Mouse (Mus musculus) ZHBTc4 (cell line): ENCODE data around the gene C730034F03Rik.
"Not testable (repeated sequence)": the region's sequence is repeated elsewhere in the genome, so short reads cannot be mapped to it uniquely, and the experiment has no call there.

Source experiments
- DNase-seq: peaks from one replicate; pipeline ENCODE4 v3.0.0-alpha.2; 2011; ENCODE audit warnings: low read depth, low spot score

C730034F03Rik gene

GRCm38 (mm10) chr15:89429352-89430221 is at the start of gene C730034F03Rik, which contains the start of the genes Gm44502 and Chkb:
C730034F03Rik (plus strand) TSS chr15:89429589.
Gm44502 (minus strand) TSS chr15:89429696.
Chkb (minus strand) TSS chr15:89429908.
- peak; percentile 95 for DNase-seq

GRCm38 (mm10) chr15:89384617-89385016 is 44.8 kb upstream of the C730034F03Rik start, which contains the start of gene Klhdc7b:
Klhdc7b (plus strand) TSS chr15:89384917.
- no peak for DNase-seq

- DNase-seq: no peak
Observed at GRCm38 (mm10) chr15:89387127-89387526, 42.3 kb upstream of the C730034F03Rik start.

GRCm38 (mm10) chr15:89390081-89390480 is 39.3 kb upstream of the C730034F03Rik start:
- DNase-seq: no peak

DNA sequence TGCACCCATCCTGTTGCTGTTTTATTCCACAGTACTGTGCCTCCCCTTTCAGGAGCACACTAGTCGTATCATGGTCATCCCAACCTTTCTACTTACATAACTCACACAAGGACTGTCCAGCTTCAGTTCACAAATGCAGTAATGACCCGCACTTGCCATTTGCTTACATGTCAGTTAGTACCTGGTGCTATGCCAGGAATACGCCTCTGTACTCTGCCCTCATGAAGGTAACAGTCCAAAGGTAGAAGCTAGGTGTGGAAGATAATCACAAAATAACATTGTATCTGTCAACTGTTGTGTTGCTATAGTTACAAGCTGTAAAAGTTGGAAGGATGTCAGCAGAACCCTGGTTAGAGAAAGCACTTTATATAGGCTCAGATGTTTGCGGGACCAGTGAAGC is 32.5 kb upstream of the C730034F03Rik start:
- DNase-seq: no peak

DNA sequence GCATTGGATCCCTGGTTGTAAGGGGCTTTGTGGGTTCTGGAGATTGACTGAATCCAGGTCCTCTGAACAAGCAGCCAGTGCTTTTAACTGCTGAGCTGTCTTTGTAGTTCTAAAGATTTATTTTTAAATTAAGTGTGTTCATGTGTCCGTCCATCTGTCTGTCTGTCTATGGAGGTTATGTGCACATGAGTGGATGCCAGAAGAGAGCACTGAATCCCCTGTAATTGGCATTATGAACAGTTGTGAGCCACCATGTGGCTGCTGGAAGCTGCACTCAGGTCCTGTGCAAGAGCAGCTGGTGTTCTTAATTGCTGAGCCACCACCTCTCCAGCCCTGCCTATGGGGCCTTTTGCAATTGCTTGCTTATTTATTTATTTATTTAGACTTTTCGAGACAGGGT is 31.2 kb upstream of the C730034F03Rik start:
- no peak for DNase-seq

- no peak for DNase-seq
Observed at GRCm38 (mm10) chr15:89399716-89400115, 29.7 kb upstream of the C730034F03Rik start.

- DNase-seq: peak; percentile 74
Observed at GRCm38 (mm10) chr15:89402471-89402870, 26.9 kb upstream of the C730034F03Rik start.

DNA sequence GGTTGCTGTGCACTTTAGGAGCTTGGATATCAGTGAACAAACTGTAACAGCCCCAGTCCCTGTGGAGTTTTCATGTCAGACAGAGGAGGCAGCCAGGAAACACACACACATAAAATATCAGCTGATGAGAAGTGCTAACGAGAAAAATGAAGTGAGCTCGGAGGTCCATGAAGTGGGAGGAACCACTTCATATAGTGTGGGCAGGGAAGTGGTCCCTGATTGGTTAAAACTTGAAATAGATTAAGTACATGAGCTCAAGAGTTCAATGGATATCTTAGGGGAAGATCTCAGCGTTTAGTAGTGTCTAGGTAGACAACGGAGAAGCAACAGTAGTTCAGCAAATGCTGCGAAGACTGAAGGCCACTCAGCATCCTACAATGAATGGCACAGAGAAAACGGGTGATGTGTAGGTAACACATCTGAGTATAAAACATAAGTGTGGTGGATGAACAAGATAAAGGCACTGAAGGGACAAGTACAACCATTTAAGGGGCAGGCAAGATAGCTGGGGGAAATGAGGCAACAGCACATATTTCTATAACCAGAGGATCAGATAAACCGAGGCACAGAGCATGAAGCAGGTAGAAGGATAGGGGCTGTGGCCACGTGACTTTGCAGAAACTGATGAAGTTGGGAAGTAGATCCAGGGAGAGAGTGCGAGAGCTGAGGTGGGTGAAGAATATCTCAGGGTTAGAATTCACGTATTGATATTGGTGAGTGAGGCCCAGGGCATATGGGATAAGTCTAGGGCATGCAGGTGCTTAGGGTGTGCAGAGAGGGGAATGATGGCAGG is 24.4 kb upstream of the C730034F03Rik start:
- no peak for DNase-seq

- DNase-seq: peak; percentile 57
Observed at GRCm38 (mm10) chr15:89406691-89407090, 22.7 kb upstream of the C730034F03Rik start.

GRCm38 (mm10) chr15:89410118-89410517 is 19.3 kb upstream of the C730034F03Rik start, which contains the start of gene Syce3:
Syce3 (minus strand) TSS chr15:89410503.
- peak; percentile 89 for DNase-seq

GRCm38 (mm10) chr15:89415282-89415681 is 14.1 kb upstream of the C730034F03Rik start:
- DNase-seq: no peak

- no peak for DNase-seq
Observed at GRCm38 (mm10) chr15:89421938-89422337, 7.5 kb upstream of the C730034F03Rik start.

DNA sequence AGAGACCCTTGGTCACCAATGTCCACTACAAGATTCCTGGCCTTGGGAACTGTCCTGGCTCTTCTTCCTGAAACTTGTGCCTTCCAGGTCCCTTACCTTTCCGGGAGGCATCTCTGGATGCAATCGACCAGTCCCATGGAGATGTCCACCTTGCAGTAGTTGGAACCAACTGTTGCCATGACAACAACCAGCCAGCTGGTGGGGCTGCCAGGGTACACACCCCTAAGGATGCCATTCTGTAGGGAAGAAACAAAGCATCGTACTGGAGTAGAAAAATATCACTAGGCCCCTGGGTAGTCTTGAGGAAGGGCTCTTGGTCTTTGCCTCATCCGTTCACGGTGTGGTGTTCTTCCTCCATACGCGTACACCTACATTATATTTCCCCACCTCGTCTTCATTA is 4.8 kb upstream of the C730034F03Rik start:
- no peak for DNase-seq

DNA sequence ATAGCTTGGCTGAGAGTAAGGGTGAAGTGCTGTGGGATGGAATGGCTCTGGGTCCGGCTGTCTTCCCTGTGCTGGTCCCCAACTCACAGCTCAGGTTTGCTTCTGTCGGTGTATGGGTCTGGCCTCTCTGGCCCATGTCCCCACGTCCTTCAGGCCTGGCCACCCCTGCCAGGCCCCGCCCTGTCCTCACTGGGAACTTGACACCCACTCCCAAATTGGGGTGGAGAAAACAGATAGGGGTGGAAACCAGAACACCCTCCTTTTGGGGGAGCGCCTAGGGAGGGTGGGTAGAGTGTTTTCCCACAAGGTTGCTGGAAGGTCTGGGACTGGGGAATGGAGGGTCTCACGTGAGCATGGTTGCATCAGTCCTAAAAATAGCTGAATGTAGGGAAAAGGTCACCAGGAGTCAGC is 3.7 kb upstream of the C730034F03Rik start, which contains the start of gene Cpt1b:
Cpt1b (minus strand) TSS at position 153 of the 411 bp plus-strand sequence.
- peak; percentile 28 for DNase-seq

GRCm38 (mm10) chr15:89426716-89427115 is 2.7 kb upstream of the C730034F03Rik start:
- no peak for DNase-seq

GRCm38 (mm10) chr15:89428136-89428790 is 1.1 kb upstream of the C730034F03Rik start:
- no peak for DNase-seq

GRCm38 (mm10) chr15:89428821-89429351 is 503 bp upstream of the C730034F03Rik start:
- DNase-seq: peak; percentile 30

GRCm38 (mm10) chr15:89430341-89430740 is 952 bp downstream of the C730034F03Rik start:
- DNase-seq: no peak

DNA sequence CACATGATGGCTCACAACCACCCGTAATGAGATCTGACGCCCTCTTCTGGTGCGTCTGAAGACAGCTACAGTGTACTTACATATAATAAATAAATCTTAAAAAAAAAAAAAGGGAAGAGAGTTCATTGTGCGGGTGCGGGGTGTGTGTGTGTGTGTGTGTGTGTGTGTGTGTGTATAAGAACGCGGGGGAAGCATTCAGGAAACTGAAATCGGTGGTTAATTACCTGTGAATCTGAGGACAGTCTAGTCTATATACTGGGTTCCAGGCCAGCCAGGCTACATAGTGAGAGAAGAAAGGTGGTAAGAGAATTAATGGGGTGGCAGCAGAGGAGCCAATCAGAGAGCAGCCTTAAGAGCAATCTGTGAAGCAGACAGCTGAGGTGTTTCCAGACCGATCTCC is 1.4 kb downstream of the C730034F03Rik start:
- DNase-seq: not testable (repeated sequence)

DNA sequence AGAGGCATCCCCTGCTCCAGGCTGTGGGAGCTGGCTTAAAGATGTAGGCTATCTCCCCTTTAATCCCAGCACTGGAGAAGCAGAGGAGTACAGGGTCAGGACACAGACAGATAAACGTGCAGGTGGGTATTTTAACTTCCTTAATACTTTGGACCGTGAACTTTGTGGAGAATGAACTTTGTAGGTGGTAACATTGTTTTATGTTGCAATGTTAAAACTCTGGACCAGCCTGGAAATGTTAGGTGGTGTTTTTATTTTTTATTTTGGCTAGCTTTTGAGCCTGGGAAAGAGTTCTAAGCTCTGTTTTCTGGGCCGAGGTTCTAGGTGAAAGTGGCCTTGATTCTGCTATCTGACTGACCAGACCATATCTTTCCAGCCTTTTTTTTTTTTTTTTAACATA is 1.9 kb downstream of the C730034F03Rik start:
- no peak for DNase-seq
